Mouse (Mus musculus): ENCODE measurements at regions not wholly inside any gene's neighbourhood (a gene's known extent, or its start where the extent isn't known, plus 50 kb on each side); places are given as distances from the start of the nearest gene placed in this dataset.

- Histone ChIP-seq H3K4me1 (ENCODE audit: control insufficient read depth in 2 of 2, insufficient read depth in 2 of 2, low read length in 2 of 2, poor library complexity in 1 of 2) (no peaks in the 10 kb centered on the region), H3K4me3 (ENCODE audit: insufficient read depth in 1 of 2, low read depth in 1 of 2, low read length in 2 of 2, poor library complexity in 1 of 2, severe bottlenecking in 1 of 2) (no peak overlapping the region), H3K9me3 (ENCODE audit: control insufficient read depth, insufficient read depth, low read depth, low read length) (no peaks in the 10 kb centered on the region), H3K27ac (ENCODE audit: insufficient read depth, low read depth, low read length, poor library complexity, severe bottlenecking) (no peak overlapping the region), H3K9ac (ENCODE audit: insufficient read depth, low read depth, low read length, poor library complexity, severe bottlenecking) (no peak overlapping the region), H3K36me3 (ENCODE audit: control insufficient read depth, insufficient read depth, low read length, poor library complexity, severe bottlenecking) (no peaks in the 10 kb centered on the region)
- in situ Hi-C loops (cut with MboI; ENCODE audit: low sequenced_read_pairs in 2 of 2, unreplicated experiment in 2 of 2), result no loop called here
- DNase-seq (ENCODE audit: low read depth, low spot score), result peak; percentile 28
- no peak for TF ChIP-seq MAFK (IDR thresholded peaks at IDR 0.05; ENCODE audit: insufficient read depth, low read depth, low read length)
- TF ChIP-seq HCFC1 (IDR thresholded peaks at IDR 0.05; ENCODE audit: borderline replicate concordance, insufficient read depth, low read length), result no peak
- TF ChIP-seq CHD2 (IDR thresholded peaks at IDR 0.05; ENCODE audit: low read depth, low read length), result no peak
- no peak for TF ChIP-seq ZC3H11A (IDR thresholded peaks at IDR 0.05; ENCODE audit: borderline replicate concordance, low read depth, low read length)
- TF ChIP-seq ZNF384 (IDR thresholded peaks at IDR 0.05; ENCODE audit: low read depth, low read length), result no peak
Measured at GRCm38 (mm10) chr14:99475271-99475670, 176.8 kb downstream of the Klf5 start.

DNA sequence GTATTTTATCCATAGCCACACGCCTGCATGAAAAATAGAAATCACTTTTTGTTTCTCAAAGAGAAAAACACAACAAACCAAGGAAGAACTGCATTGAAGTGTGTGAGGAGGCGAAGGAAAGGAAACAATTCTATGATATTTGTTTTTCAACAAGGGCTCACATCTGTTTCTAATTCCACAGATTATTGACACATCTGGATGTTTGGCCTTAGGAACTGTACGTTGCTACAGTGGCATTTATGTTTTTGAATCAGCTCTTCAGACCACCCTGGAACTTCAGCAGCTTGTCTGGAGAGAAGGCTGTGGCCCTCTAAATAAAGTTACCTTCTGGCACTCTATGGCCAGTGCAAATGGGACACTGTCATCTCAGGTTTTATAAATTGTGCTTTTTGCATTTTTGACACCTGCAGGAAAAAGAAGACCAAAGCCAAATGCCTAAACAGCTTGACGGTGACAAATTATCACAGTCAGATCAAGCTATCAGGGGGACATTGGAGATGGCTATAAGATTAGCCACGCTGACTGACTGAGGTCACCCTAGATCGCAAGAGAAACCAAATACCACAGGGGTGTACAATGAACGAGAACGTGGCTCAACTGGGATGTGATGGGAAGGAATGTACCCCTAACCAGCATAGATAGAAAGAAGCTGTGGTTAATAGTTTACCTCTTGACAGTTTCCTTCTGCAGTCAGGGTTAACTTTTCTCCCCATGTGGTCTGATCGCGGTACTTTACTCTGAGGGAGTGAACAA lies 182.0 kb downstream of the Klf5 start:
- DNase-seq (ENCODE audit: low read depth, low spot score), result no peak
- TF ChIP-seq HCFC1 (IDR thresholded peaks at IDR 0.05; ENCODE audit: borderline replicate concordance, insufficient read depth, low read length) (no peak), MAFK (IDR thresholded peaks at IDR 0.05; ENCODE audit: insufficient read depth, low read depth, low read length) (no peak), ZNF384 (IDR thresholded peaks at IDR 0.05; ENCODE audit: low read depth, low read length) (no peak), CHD2 (IDR thresholded peaks at IDR 0.05; ENCODE audit: low read depth, low read length) (no peak), ZC3H11A (IDR thresholded peaks at IDR 0.05; ENCODE audit: borderline replicate concordance, low read depth, low read length) (no peak)
- Histone ChIP-seq H3K4me1 (ENCODE audit: control insufficient read depth in 2 of 2, insufficient read depth in 2 of 2, low read length in 2 of 2, poor library complexity in 1 of 2) (no peaks in the 10 kb centered on the region), H3K4me3 (ENCODE audit: insufficient read depth in 1 of 2, low read depth in 1 of 2, low read length in 2 of 2, poor library complexity in 1 of 2, severe bottlenecking in 1 of 2) (no peak overlapping the region), H3K27ac (ENCODE audit: insufficient read depth, low read depth, low read length, poor library complexity, severe bottlenecking) (no peak overlapping the region), H3K36me3 (ENCODE audit: control insufficient read depth, insufficient read depth, low read length, poor library complexity, severe bottlenecking) (no peaks in the 10 kb centered on the region), H3K9ac (ENCODE audit: insufficient read depth, low read depth, low read length, poor library complexity, severe bottlenecking) (no peak overlapping the region), H3K9me3 (ENCODE audit: control insufficient read depth, insufficient read depth, low read depth, low read length) (no peaks in the 10 kb centered on the region)
- in situ Hi-C loops (cut with MboI; ENCODE audit: low sequenced_read_pairs in 2 of 2, unreplicated experiment in 2 of 2), result no loop called here

DNA sequence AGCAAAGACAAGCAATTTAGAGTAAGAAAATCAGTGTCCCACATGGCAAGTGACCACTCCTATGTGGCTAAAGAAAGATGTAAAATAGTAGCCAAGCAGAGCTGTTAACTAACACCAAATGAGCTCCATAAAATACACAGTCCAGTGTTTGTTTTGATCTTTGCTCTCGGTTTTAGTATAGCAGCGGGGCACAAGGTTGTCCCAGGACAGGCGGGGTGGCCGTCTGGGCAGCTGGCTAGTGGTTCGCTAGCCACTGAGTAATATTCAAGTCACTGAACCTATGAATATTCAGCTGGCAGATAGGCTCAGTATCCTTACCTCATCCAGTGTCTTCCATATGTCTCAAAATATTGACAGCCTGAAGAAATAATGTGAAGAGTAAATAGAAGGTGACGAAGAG lies 189.5 kb downstream of the Klf5 start:
- Histone ChIP-seq H3K4me1 (ENCODE audit: control insufficient read depth in 2 of 2, insufficient read depth in 2 of 2, low read length in 2 of 2, poor library complexity in 1 of 2) (no peaks in the 10 kb centered on the region), H3K9me3 (ENCODE audit: control insufficient read depth, insufficient read depth, low read depth, low read length) (no peaks in the 10 kb centered on the region), H3K9ac (ENCODE audit: insufficient read depth, low read depth, low read length, poor library complexity, severe bottlenecking) (no peak overlapping the region), H3K27ac (ENCODE audit: insufficient read depth, low read depth, low read length, poor library complexity, severe bottlenecking) (no peak overlapping the region), H3K36me3 (ENCODE audit: control insufficient read depth, insufficient read depth, low read length, poor library complexity, severe bottlenecking) (no peaks in the 10 kb centered on the region), H3K4me3 (ENCODE audit: insufficient read depth in 1 of 2, low read depth in 1 of 2, low read length in 2 of 2, poor library complexity in 1 of 2, severe bottlenecking in 1 of 2) (no peak overlapping the region)
- no peak for DNase-seq (ENCODE audit: low read depth, low spot score)
- TF ChIP-seq CHD2 (IDR thresholded peaks at IDR 0.05; ENCODE audit: low read depth, low read length) (no peak), ZNF384 (IDR thresholded peaks at IDR 0.05; ENCODE audit: low read depth, low read length) (no peak)
- in situ Hi-C loops (cut with MboI; ENCODE audit: low sequenced_read_pairs in 2 of 2, unreplicated experiment in 2 of 2), result no loop called here

DNA sequence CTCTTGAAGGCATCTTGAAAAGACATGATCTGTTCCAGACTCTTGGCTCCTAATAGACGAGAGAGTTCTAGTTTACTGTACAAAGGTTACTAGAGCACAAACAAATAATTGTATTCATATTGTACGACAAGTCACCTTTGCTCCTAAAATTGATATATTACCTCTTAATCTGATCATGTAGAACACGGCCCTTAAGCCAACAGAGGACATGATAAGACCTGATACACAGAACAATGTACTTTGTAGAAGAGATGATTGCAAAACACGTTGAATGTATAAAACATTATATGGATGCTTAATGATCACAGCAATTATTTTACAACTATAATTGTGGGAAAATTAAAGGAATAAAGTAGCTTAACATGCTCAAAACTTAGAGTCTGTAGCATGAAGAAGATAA lies 194.7 kb downstream of the Klf5 start:
- H3K9ac ChIP-seq (ENCODE audit: insufficient read depth, low read depth, low read length, poor library complexity, severe bottlenecking), result no peak overlapping the region
- no peak overlapping the region for H3K4me3 ChIP-seq (ENCODE audit: insufficient read depth in 1 of 2, low read depth in 1 of 2, low read length in 2 of 2, poor library complexity in 1 of 2, severe bottlenecking in 1 of 2)
- TF ChIP-seq MAFK (IDR thresholded peaks at IDR 0.05; ENCODE audit: insufficient read depth, low read depth, low read length), result no peak
- TF ChIP-seq HCFC1 (IDR thresholded peaks at IDR 0.05; ENCODE audit: borderline replicate concordance, insufficient read depth, low read length), result no peak
- TF ChIP-seq CHD2 (IDR thresholded peaks at IDR 0.05; ENCODE audit: low read depth, low read length), result no peak
- no peak for TF ChIP-seq ZNF384 (IDR thresholded peaks at IDR 0.05; ENCODE audit: low read depth, low read length)
- TF ChIP-seq ZC3H11A (IDR thresholded peaks at IDR 0.05; ENCODE audit: borderline replicate concordance, low read depth, low read length), result no peak
- H3K27ac ChIP-seq (ENCODE audit: insufficient read depth, low read depth, low read length, poor library complexity, severe bottlenecking), result no peak overlapping the region
- DNase-seq (ENCODE audit: low read depth, low spot score), result no peak
- no peaks in the 10 kb centered on the region for H3K4me1 ChIP-seq (ENCODE audit: control insufficient read depth in 2 of 2, insufficient read depth in 2 of 2, low read length in 2 of 2, poor library complexity in 1 of 2)
- H3K36me3 ChIP-seq (ENCODE audit: control insufficient read depth, insufficient read depth, low read length, poor library complexity, severe bottlenecking), result no peaks in the 10 kb centered on the region
- H3K9me3 ChIP-seq (ENCODE audit: control insufficient read depth, insufficient read depth, low read depth, low read length), result no peaks in the 10 kb centered on the region
- in situ Hi-C loops (cut with MboI; ENCODE audit: low sequenced_read_pairs in 2 of 2, unreplicated experiment in 2 of 2), result no loop called here

- Histone ChIP-seq H3K9ac (ENCODE audit: insufficient read depth, low read depth, low read length, poor library complexity, severe bottlenecking) (no peak overlapping the region), H3K36me3 (ENCODE audit: control insufficient read depth, insufficient read depth, low read length, poor library complexity, severe bottlenecking) (no peaks in the 10 kb centered on the region), H3K4me1 (ENCODE audit: control insufficient read depth in 2 of 2, insufficient read depth in 2 of 2, low read length in 2 of 2, poor library complexity in 1 of 2) (no peaks in the 10 kb centered on the region), H3K27ac (ENCODE audit: insufficient read depth, low read depth, low read length, poor library complexity, severe bottlenecking) (no peak overlapping the region), H3K4me3 (ENCODE audit: insufficient read depth in 1 of 2, low read depth in 1 of 2, low read length in 2 of 2, poor library complexity in 1 of 2, severe bottlenecking in 1 of 2) (no peak overlapping the region), H3K9me3 (ENCODE audit: control insufficient read depth, insufficient read depth, low read depth, low read length) (no peaks in the 10 kb centered on the region)
- in situ Hi-C loops (cut with MboI; ENCODE audit: low sequenced_read_pairs in 2 of 2, unreplicated experiment in 2 of 2), result no loop called here
- no peak for DNase-seq (ENCODE audit: low read depth, low spot score)
- TF ChIP-seq MAFK (IDR thresholded peaks at IDR 0.05; ENCODE audit: insufficient read depth, low read depth, low read length), result no peak
- TF ChIP-seq HCFC1 (IDR thresholded peaks at IDR 0.05; ENCODE audit: borderline replicate concordance, insufficient read depth, low read length), result no peak
- no peak for TF ChIP-seq CHD2 (IDR thresholded peaks at IDR 0.05; ENCODE audit: low read depth, low read length)
- no peak for TF ChIP-seq ZNF384 (IDR thresholded peaks at IDR 0.05; ENCODE audit: low read depth, low read length)
Measured at GRCm38 (mm10) chr14:99493659-99494058, 195.2 kb downstream of the Klf5 start.

Data from ES-E14 (cell line).